Mouse (Mus musculus): Measurements from ENCODE around the gene Itpkc.

- no peak for TF ChIP-seq CTCF (IDR thresholded peaks at IDR 0.05; ENCODE audit: low read depth, low read length)
- TF ChIP-seq POLR2A (IDR thresholded peaks at IDR 0.05; ENCODE audit: borderline replicate concordance, low read depth, low read length), result no peak
Measured at GRCm38 (mm10) chr7:27164112-27164947, 64.1 kb downstream of the Itpkc start.

All from bone marrow macrophage, adult 2 months (primary cell).